Mouse (Mus musculus) embryonic facial prominence, embryonic 11.5 days (tissue): ENCODE measurements around the gene Lhx9. TPM values are rescaled to one million over a fixed set of nuclear protein-coding genes. Genes with fewer than 3 reads are reported as not detected.
"Not testable (repeated sequence)": the region's sequence is repeated elsewhere in the genome, so short reads cannot be mapped to it uniquely, and the experiment has no call there.

Experiments
- ATAC-seq: fragments of 200-750 bp; cut with Nextera tagmentation; replicated peaks from 2 replicates; pipeline ENCODE4 v1.8.0; 2017; ENCODE audit warnings: low read depth; ENCODE audit not compliant: insufficient number of reproducible peaks, low FRiP score, low TSS enrichment
- DNase-seq: peaks from one replicate; pipeline ENCODE4 v3.0.0-alpha.2; 2015; ENCODE audit warnings: low spot score
- H3K27ac ChIP-seq: fragments of 300-500 bp; sonication (generic); replicated peaks from 2 replicates; pipeline ENCODE4 v1.5.1; 2014; ENCODE audit warnings: mild to moderate bottlenecking, low read depth, low read length, control low read depth
- H3K27me3 ChIP-seq: fragments of 300-500 bp; sonication (generic); 2 replicates; pipeline ENCODE4 v1.6.1; 2014; ENCODE audit warnings: mild to moderate bottlenecking, low read length, moderate library complexity, mixed read lengths; ENCODE audit not compliant: control insufficient read depth, insufficient read depth
- H3K36me3 ChIP-seq: fragments of 300-500 bp; sonication (generic); replicated peaks from 2 replicates; pipeline ENCODE4 v1.6.1; 2014; ENCODE audit warnings: low read depth, mild to moderate bottlenecking, low read length, moderate library complexity, mixed read lengths; ENCODE audit not compliant: control insufficient read depth, insufficient read depth
- H3K4me1 ChIP-seq: fragments of 300-500 bp; sonication (generic); 2 replicates; pipeline ENCODE4 v1.6.1; 2014; ENCODE audit warnings: low read length, mixed read lengths; ENCODE audit not compliant: control insufficient read depth, insufficient read depth
- H3K4me2 ChIP-seq: fragments of 300-500 bp; sonication (generic); 2 replicates; pipeline ENCODE4 v1.6.1; 2014; ENCODE audit warnings: low read depth, mild to moderate bottlenecking, control low read depth, low read length, moderate library complexity
- H3K4me3 ChIP-seq: fragments of 300-500 bp; sonication (generic); 2 replicates; pipeline ENCODE4 v1.5.1; 2014; ENCODE audit warnings: low read depth, low read length, control low read depth
- H3K9ac ChIP-seq: fragments of 300-500 bp; sonication (generic); replicated peaks from 2 replicates; pipeline ENCODE4 v1.6.1; 2014; ENCODE audit warnings: mild to moderate bottlenecking, control low read depth, low read length
- H3K9me3 ChIP-seq: fragments of 300-500 bp; sonication (generic); replicated peaks from 2 replicates; pipeline ENCODE4 v1.6.1; 2016; ENCODE audit warnings: mild to moderate bottlenecking, low read length, inconsistent platforms, mixed read lengths; ENCODE audit not compliant: control insufficient read depth
- WGBS: fragments of 180-500 bp; shearing (Covaris S2); extraction: QIAGEN DNeasy Blood & Tissue Kit; methylation state at CpG from one replicate; pipeline ENCODE4 v1.1.7; 2014; 5-methylcytosine and 5-hydroxymethylcytosine counted together
- polyA plus RNA-seq: library from polyadenylated mRNA; unstranded; fragments of >200 nt; fragmentation: Nextera tagmentation; extraction: Ambion mirVana; gene quantifications from 2 replicates; pipeline ENCODE4 v1.2.1, GENCODE M21; 2014

Lhx9 gene
- 2.0 and 2.1 TPM in 2 replicates for polyA plus RNA-seq

DNA sequence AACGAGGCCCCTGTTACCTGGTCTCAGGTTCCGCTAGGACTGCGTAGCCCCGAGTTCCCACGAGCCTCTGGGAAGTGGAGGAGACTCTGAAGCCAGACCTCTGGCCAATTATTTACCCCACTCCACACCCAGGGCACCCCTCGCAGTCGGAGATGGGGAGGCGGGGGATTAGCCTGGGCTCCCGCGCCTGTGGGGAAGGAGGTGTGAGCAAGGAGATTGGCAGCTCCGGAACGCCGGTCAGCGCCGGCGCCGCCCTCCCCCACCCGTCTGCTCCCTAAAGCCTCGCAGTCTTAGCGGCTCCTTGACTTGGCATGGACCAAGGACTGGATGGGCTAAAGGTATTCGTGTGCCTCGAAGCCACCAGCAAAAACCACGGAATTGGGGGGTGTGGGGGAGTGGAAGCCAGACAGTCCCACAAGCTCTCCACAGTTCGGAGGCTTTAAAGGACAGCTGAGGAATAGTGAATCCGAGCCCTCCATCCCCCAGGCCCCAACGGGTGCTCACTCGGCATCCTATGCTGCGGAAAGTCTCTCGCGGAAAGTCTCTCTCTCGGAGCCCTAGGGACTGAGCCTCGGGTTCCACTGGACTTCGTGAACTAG, at the start of gene Lhx9:
Gene Lhx9, minus strand, starts transcription at position 67 of the 599 bp plus-strand sequence.
- Histone ChIP-seq H3K9ac (no peak within 1 kb of the TSS), H3K27me3 (peaks cover 54% of the 10 kb centered on the region), H3K4me3 (peak within 1 kb of the TSS; percentile 28), H3K36me3 (no peaks in the 10 kb centered on the region), H3K9me3 (no peaks in the 10 kb centered on the region), H3K4me1 (peaks cover 4% of the 10 kb centered on the region), H3K27ac (no peak within 1 kb of the TSS), H3K4me2 (peak within 1 kb of the TSS; percentile 55)
- 0% methylated on average over 33 of the region's 33 CpGs for WGBS
- ATAC-seq (peak; percentile 56; the same call in 1 of the 2 replicates), DNase-seq (peak; percentile 48)

- ATAC-seq (no peak), DNase-seq (no peak)
- no peaks in the 10 kb centered on the region for H3K36me3 ChIP-seq
- no peak overlapping the region for H3K27ac ChIP-seq
- no peak overlapping the region for H3K4me3 ChIP-seq
- no peaks in the 10 kb centered on the region for H3K27me3 ChIP-seq
- 80% methylated on average over 3 of the region's 3 CpGs for WGBS
- H3K9me3 ChIP-seq, result no peaks in the 10 kb centered on the region
- no peak overlapping the region for H3K4me2 ChIP-seq
- no peak overlapping the region for H3K9ac ChIP-seq
- no peaks in the 10 kb centered on the region for H3K4me1 ChIP-seq
Measured at GRCm38 (mm10) chr1:138896088-138896487, 47.7 kb upstream of the Lhx9 start.

GRCm38 (mm10) chr1:138877470-138878254, 29.3 kb upstream of the Lhx9 start:
- H3K27ac ChIP-seq, result no peak overlapping the region
- no peaks in the 10 kb centered on the region for H3K36me3 ChIP-seq
- H3K4me3 ChIP-seq, result no peak overlapping the region
- no peaks in the 10 kb centered on the region for H3K9me3 ChIP-seq
- H3K9ac ChIP-seq, result no peak overlapping the region
- H3K4me2 ChIP-seq, result no peak overlapping the region
- DNase-seq (no peak), ATAC-seq (no peak)
- H3K27me3 ChIP-seq, result no peaks in the 10 kb centered on the region
- WGBS, result 95% methylated on average over 14 of the region's 14 CpGs
- no peaks in the 10 kb centered on the region for H3K4me1 ChIP-seq

DNA sequence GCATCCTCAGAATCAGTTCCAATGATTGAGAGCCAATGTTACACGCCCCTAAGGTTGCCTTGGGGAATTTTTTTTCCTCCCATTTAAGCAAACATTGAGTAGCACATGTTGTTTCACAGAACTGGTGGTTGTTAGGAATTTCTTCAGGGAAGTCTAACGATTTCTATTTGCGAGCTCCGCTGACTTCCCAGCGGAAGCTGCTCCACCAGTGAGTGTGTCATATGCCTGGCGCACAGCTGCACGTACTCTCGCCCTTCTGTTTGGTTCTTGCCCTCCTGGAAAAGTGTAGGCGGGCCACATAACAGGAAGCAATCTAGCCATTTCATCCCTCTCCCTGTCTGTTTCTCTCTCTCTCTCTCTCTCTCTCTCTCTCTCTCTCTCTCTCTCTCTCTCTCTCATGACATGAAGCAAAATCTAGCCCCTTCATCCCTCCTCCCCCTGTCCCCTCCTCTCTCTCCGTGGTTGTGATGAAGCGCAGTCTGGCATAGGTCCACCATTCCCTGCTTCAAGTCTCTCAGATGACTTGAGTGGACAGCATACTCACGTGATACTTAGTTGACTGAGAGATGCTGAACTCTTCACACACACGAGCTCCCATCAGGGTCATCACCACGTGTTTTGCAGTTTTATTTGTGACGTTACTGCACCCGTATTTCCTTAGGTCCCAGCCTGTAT, 28.1 kb upstream of the Lhx9 start:
- Histone ChIP-seq H3K27me3 (no peaks in the 10 kb centered on the region), H3K4me3 (no peak overlapping the region), H3K36me3 (no peaks in the 10 kb centered on the region), H3K9me3 (no peaks in the 10 kb centered on the region), H3K4me2 (no peak overlapping the region), H3K4me1 (no peaks in the 10 kb centered on the region), H3K27ac (no peak overlapping the region), H3K9ac (no peak overlapping the region)
- ATAC-seq, result no peak
- WGBS, result 63% methylated on average over 16 of the region's 16 CpGs
- peak; percentile 19 for DNase-seq

GRCm38 (mm10) chr1:138856101-138856950, 7.9 kb upstream of the Lhx9 start, which contains the start of gene 2310009B15Rik:
TSS of gene 2310009B15Rik (minus strand) at chr1:138856852.
- not testable (repeated sequence) for H3K27me3 ChIP-seq, H3K4me2 ChIP-seq, H3K36me3 ChIP-seq, H3K27ac ChIP-seq, H3K9me3 ChIP-seq, H3K4me1 ChIP-seq
- DNase-seq (peak; percentile 87), ATAC-seq (peak; percentile 99)
- Histone ChIP-seq H3K4me3 (peak within 1 kb of the TSS; percentile 36), H3K9ac (peak within 1 kb of the TSS; percentile 55)
- under 1% methylated on average over 42 of the region's 79 CpGs for WGBS

DNA sequence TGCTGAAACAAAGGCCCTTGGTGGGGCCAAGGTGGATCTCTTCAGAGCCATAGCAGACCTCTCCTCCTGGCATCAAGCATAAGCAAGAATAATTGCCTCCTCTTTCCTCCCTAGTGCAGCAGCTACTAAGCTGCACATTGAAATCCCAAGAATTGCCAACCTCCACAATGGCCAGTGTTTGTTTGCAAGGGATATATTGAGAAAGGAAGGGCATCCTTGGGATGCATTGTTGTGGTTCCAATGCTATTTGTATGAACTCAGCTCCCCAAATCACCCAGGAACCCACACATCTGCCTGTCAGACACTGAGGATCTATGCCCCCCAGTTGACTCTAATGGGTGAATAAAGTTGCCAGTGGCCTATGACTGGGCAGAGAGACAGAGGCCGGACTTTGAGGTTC, 2.4 kb upstream of the Lhx9 start:
- Histone ChIP-seq H3K27ac (no peak overlapping the region), H3K36me3 (no peaks in the 10 kb centered on the region), H3K4me1 (peaks cover 4% of the 10 kb centered on the region), H3K9me3 (no peaks in the 10 kb centered on the region), H3K4me3 (no peak overlapping the region), H3K4me2 (no peak overlapping the region), H3K27me3 (peaks cover 34% of the 10 kb centered on the region), H3K9ac (no peak overlapping the region)
- ATAC-seq (no peak), DNase-seq (no peak)
- WGBS, result 75% methylated on average over 1 of the region's 1 CpGs

DNA sequence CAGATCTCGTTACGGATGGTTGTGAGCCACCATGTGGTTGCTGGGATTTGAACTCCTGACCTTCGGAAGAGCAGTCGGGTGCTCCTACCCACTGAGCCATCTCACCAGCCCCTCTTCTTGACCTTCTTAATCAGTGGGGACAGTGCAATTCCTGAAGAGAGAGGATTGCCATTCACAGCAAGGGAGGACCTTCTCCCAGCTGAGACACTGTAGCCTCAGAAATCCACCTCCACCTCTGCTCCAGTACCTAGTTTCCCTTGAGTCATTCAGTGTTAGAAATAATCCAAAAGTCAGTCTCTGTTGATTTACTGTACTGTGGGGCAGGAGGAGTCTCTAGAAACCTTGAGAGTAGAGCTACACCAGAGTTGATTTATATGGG, 1.8 kb upstream of the Lhx9 start:
- Histone ChIP-seq H3K4me1 (peaks cover 4% of the 10 kb centered on the region), H3K9me3 (no peaks in the 10 kb centered on the region), H3K36me3 (no peaks in the 10 kb centered on the region), H3K27ac (no peak overlapping the region), H3K27me3 (peaks cover 41% of the 10 kb centered on the region), H3K9ac (no peak overlapping the region), H3K4me2 (no peak overlapping the region), H3K4me3 (no peak overlapping the region)
- 28% methylated on average over 2 of the region's 4 CpGs for WGBS
- DNase-seq (no peak), ATAC-seq (no peak)
